Mouse (Mus musculus) stomach, embryonic 15.5 days (tissue): ENCODE results near the gene Gm438. TPM values are rescaled to one million over a fixed set of nuclear protein-coding genes. Genes with fewer than 3 reads are reported as not detected.
"Not testable (repeated sequence)": the region's sequence is repeated elsewhere in the genome, so short reads cannot be mapped to it uniquely, and the experiment has no call there.

Source experiments
- ATAC-seq: fragments of 200-750 bp; cut with Nextera tagmentation; 2 replicates; pipeline ENCODE4 v1.8.0; 2017; ENCODE audit warnings: low read depth, moderate number of reproducible peaks, moderate TSS enrichment; ENCODE audit not compliant: insufficient read depth, low FRiP score
- H3K27ac ChIP-seq: fragments of 300-500 bp; sonication (generic); 2 replicates; pipeline ENCODE4 v1.5.1; 2015; ENCODE audit warnings: mild to moderate bottlenecking, inconsistent platforms
- H3K27me3 ChIP-seq: fragments of 300-500 bp; sonication (generic); replicated peaks from 2 replicates; pipeline ENCODE4 v1.6.1; 2015; ENCODE audit warnings: inconsistent platforms
- H3K36me3 ChIP-seq: fragments of 300-500 bp; sonication (generic); 2 replicates; pipeline ENCODE4 v1.6.1; 2015; ENCODE audit warnings: inconsistent platforms
- H3K4me1 ChIP-seq: fragments of 300-500 bp; sonication (generic); 2 replicates; pipeline ENCODE4 v1.6.1; 2015; ENCODE audit warnings: inconsistent platforms
- H3K4me2 ChIP-seq: fragments of 300-500 bp; sonication (generic); 2 replicates; pipeline ENCODE4 v1.6.1; 2015; ENCODE audit warnings: mild to moderate bottlenecking, inconsistent platforms
- H3K4me3 ChIP-seq: fragments of 300-500 bp; sonication (generic); replicated peaks from 2 replicates; pipeline ENCODE4 v1.5.1; 2015; ENCODE audit warnings: inconsistent platforms
- H3K9ac ChIP-seq: fragments of 300-500 bp; sonication (generic); 2 replicates; pipeline ENCODE4 v1.6.1; 2015; ENCODE audit warnings: inconsistent platforms
- H3K9me3 ChIP-seq: fragments of 300-500 bp; sonication (generic); 2 replicates; pipeline ENCODE4 v1.6.1; 2016; ENCODE audit warnings: inconsistent platforms
- WGBS: fragments of 180-500 bp; shearing (Covaris S2); methylation state at CpG from one replicate; pipeline ENCODE4 v1.1.7; 2015; 5-methylcytosine and 5-hydroxymethylcytosine counted together
- polyA plus RNA-seq: library from polyadenylated mRNA; unstranded; fragments of >200 nt; fragmentation: Nextera tagmentation; extraction: Ambion mirVana; gene quantifications from 2 replicates; pipeline ENCODE4 v1.2.1, GENCODE M21; 2015

Gm438 gene
- not detected in 2 replicates for polyA plus RNA-seq

GRCm38 (mm10) chr4:144786483-144786882 lies at the start of gene Gm438:
Gene Gm438, minus strand, starts transcription at chr4:144786583.
- Histone ChIP-seq H3K4me3 (no peak within 1 kb of the TSS), H3K27me3 (no peaks in the 10 kb centered on the region), H3K36me3 (no peaks in the 10 kb centered on the region), H3K9me3 (no peaks in the 10 kb centered on the region), H3K27ac (no peak within 1 kb of the TSS), H3K4me1 (no peaks in the 10 kb centered on the region), H3K4me2 (no peak within 1 kb of the TSS), H3K9ac (no peak within 1 kb of the TSS)
- no peak for ATAC-seq

- no peaks in the 10 kb centered on the region for H3K9me3 ChIP-seq
- no peak overlapping the region for H3K27ac ChIP-seq
- no peaks in the 10 kb centered on the region for H3K4me1 ChIP-seq
- no peaks in the 10 kb centered on the region for H3K36me3 ChIP-seq
- H3K9ac ChIP-seq: no peak overlapping the region
- 69% methylated on average over 2 of the region's 2 CpGs for WGBS
- no peak overlapping the region for H3K4me3 ChIP-seq
- no peak overlapping the region for H3K4me2 ChIP-seq
- H3K27me3 ChIP-seq: no peaks in the 10 kb centered on the region
- ATAC-seq: no peak
Measured at GRCm38 (mm10) chr4:144824706-144825105, 38.3 kb upstream of the Gm438 start.

- Histone ChIP-seq H3K27ac (no peak overlapping the region), H3K4me1 (no peaks in the 10 kb centered on the region), H3K36me3 (no peaks in the 10 kb centered on the region), H3K9ac (no peak overlapping the region), H3K4me3 (no peak overlapping the region), H3K4me2 (no peak overlapping the region), H3K9me3 (no peaks in the 10 kb centered on the region), H3K27me3 (no peaks in the 10 kb centered on the region)
- no peak for ATAC-seq
- WGBS: 76% methylated on average over 2 of the region's 2 CpGs
Measured at GRCm38 (mm10) chr4:144823996-144824395, 37.6 kb upstream of the Gm438 start.

- not testable (repeated sequence) for H3K4me3 ChIP-seq, H3K9ac ChIP-seq, H3K27ac ChIP-seq, H3K4me1 ChIP-seq, H3K9me3 ChIP-seq, ATAC-seq, H3K36me3 ChIP-seq, H3K27me3 ChIP-seq, H3K4me2 ChIP-seq
- WGBS: 54% methylated on average over 5 of the region's 5 CpGs
Measured at GRCm38 (mm10) chr4:144807135-144807534, 20.8 kb upstream of the Gm438 start.

- ATAC-seq: no peak
- 68% methylated on average over 3 of the region's 3 CpGs for WGBS
Measured at GRCm38 (mm10) chr4:144803633-144804032, 17.2 kb upstream of the Gm438 start.

GRCm38 (mm10) chr4:144790141-144790540 lies 3.8 kb upstream of the Gm438 start:
- no peaks in the 10 kb centered on the region for H3K27me3 ChIP-seq
- H3K27ac ChIP-seq: no peak overlapping the region
- H3K4me3 ChIP-seq: no peak overlapping the region
- ATAC-seq: no peak
- H3K9ac ChIP-seq: no peak overlapping the region
- no peak overlapping the region for H3K4me2 ChIP-seq
- H3K9me3 ChIP-seq: no peaks in the 10 kb centered on the region
- no peaks in the 10 kb centered on the region for H3K36me3 ChIP-seq
- no peaks in the 10 kb centered on the region for H3K4me1 ChIP-seq
- WGBS: 39% methylated on average over 1 of the region's 1 CpGs

More at GRCm38 (mm10) chr4:144803633-144804032, 17.2 kb upstream of the Gm438 start:
- no peaks in the 10 kb centered on the region for H3K27me3 ChIP-seq
- no peak overlapping the region for H3K27ac ChIP-seq
- no peaks in the 10 kb centered on the region for H3K36me3 ChIP-seq
- H3K4me2 ChIP-seq: no peak overlapping the region
- H3K4me3 ChIP-seq: no peak overlapping the region
- no peak overlapping the region for H3K9ac ChIP-seq
- H3K9me3 ChIP-seq: no peaks in the 10 kb centered on the region
- no peaks in the 10 kb centered on the region for H3K4me1 ChIP-seq

- H3K27ac ChIP-seq: no peak overlapping the region
- 56% methylated on average over 3 of the region's 3 CpGs for WGBS
- H3K4me3 ChIP-seq: no peak overlapping the region
- no peaks in the 10 kb centered on the region for H3K4me1 ChIP-seq
- no peak for ATAC-seq
- H3K9me3 ChIP-seq: no peaks in the 10 kb centered on the region
- H3K27me3 ChIP-seq: no peaks in the 10 kb centered on the region
- no peak overlapping the region for H3K9ac ChIP-seq
- H3K4me2 ChIP-seq: no peak overlapping the region
- H3K36me3 ChIP-seq: no peaks in the 10 kb centered on the region
Measured at GRCm38 (mm10) chr4:144782476-144783197, 3.7 kb downstream of the Gm438 start.

- ATAC-seq: no peak
- Histone ChIP-seq H3K27me3 (no peaks in the 10 kb centered on the region), H3K27ac (no peak overlapping the region), H3K4me1 (no peaks in the 10 kb centered on the region), H3K4me3 (no peak overlapping the region), H3K9me3 (no peaks in the 10 kb centered on the region), H3K36me3 (no peaks in the 10 kb centered on the region), H3K9ac (no peak overlapping the region), H3K4me2 (no peak overlapping the region)
- 19% methylated on average over 2 of the region's 2 CpGs for WGBS
Measured at GRCm38 (mm10) chr4:144765722-144766121, 20.7 kb downstream of the Gm438 start.

- no peak for ATAC-seq
Measured at GRCm38 (mm10) chr4:144749139-144749538, 37.2 kb downstream of the Gm438 start.

More at GRCm38 (mm10) chr4:144749139-144749538, 37.2 kb downstream of the Gm438 start:
- H3K36me3 ChIP-seq: no peaks in the 10 kb centered on the region
- 19% methylated on average over 1 of the region's 1 CpGs for WGBS
- H3K4me1 ChIP-seq: no peaks in the 10 kb centered on the region
- H3K27me3 ChIP-seq: no peaks in the 10 kb centered on the region
- H3K27ac ChIP-seq: no peak overlapping the region
- no peak overlapping the region for H3K9ac ChIP-seq
- no peaks in the 10 kb centered on the region for H3K9me3 ChIP-seq
- H3K4me2 ChIP-seq: no peak overlapping the region
- no peak overlapping the region for H3K4me3 ChIP-seq

Other genes starting within 250 kb of the Gm438 start
- not detected in 2 replicates for gene Gm13124, start 221.4 kb downstream of the Gm438 start, polyA plus RNA-seq
- gene Aadacl4, start 172.9 kb downstream of the Gm438 start, polyA plus RNA-seq: not detected in 2 replicates
- gene Gm436, start 100.2 kb downstream of the Gm438 start, polyA plus RNA-seq: not detected in 2 replicates
- gene Gm13178, start 65.2 kb downstream of the Gm438 start, polyA plus RNA-seq: not detected in 2 replicates
- gene Dhrs3, start 106.2 kb upstream of the Gm438 start, polyA plus RNA-seq: 112 and 117 TPM in 2 replicates